Mouse (Mus musculus) MEL (cell line): ENCODE results near the gene Pld1.

Experiments
- CHD2 ChIP-seq: IDR thresholded peaks from 2 replicates; pipeline ENCODE4 v1.6.1; 2011; ENCODE audit warnings: low read length, improper control_type of control experiment
- CTCF ChIP-seq, 3 experiments: IDR thresholded peaks in 2 of 3; conservative IDR thresholded peaks in 1 of 3; 2 replicates each; pipeline ENCODE4 v1.5.1; 2011 to 2012; ENCODE audit warnings: low read length in 3 of 3, low read depth in 2 of 3, mild to moderate bottlenecking in 2 of 3, improper control_type of control experiment in 1 of 3, inconsistent platforms in 1 of 3, mixed read lengths in 1 of 3, moderate library complexity in 1 of 3; ENCODE audit not compliant: control insufficient read depth in 1 of 3, insufficient read depth in 1 of 3, poor library complexity in 1 of 3, severe bottlenecking in 1 of 3
- E2F4 ChIP-seq: IDR thresholded peaks from 2 replicates; pipeline ENCODE4 v1.6.1; 2011; ENCODE audit warnings: low read depth, low read length, improper control_type of control experiment, borderline replicate concordance
- EP300 ChIP-seq, 2 experiments: IDR thresholded peaks; 2 replicates each; pipeline ENCODE4 v1.6.1; 2011; ENCODE audit warnings: improper control_type of control experiment in 2 of 2, low read length in 2 of 2, low read depth in 1 of 2, mild to moderate bottlenecking in 1 of 2
- ETS1 ChIP-seq: IDR thresholded peaks from 2 replicates; pipeline ENCODE4 v1.6.1; 2012; ENCODE audit warnings: low read depth, mild to moderate bottlenecking, inconsistent platforms, low read length, improper control_type of control experiment, moderate library complexity
- MAFK ChIP-seq: IDR thresholded peaks from 2 replicates; pipeline ENCODE4 v1.6.1; 2011; ENCODE audit warnings: low read depth, mild to moderate bottlenecking, low read length, improper control_type of control experiment, borderline replicate concordance
- MAX ChIP-seq: IDR thresholded peaks from 2 replicates; pipeline ENCODE4 v1.6.1; 2011; ENCODE audit warnings: low read length, improper control_type of control experiment
- MYC ChIP-seq: IDR thresholded peaks from 2 replicates; pipeline ENCODE4 v1.6.1; 2011; ENCODE audit warnings: low read depth, mild to moderate bottlenecking, low read length, improper control_type of control experiment, moderate library complexity
- POLR2A ChIP-seq, 2 experiments: IDR thresholded peaks; 2 replicates each; pipeline ENCODE4 v1.6.1; 2011 to 2012; ENCODE audit warnings: low read length in 2 of 2, mild to moderate bottlenecking in 2 of 2, control low read depth in 1 of 2, improper control_type of control experiment in 1 of 2, low read depth in 1 of 2, moderate library complexity in 1 of 2; ENCODE audit not compliant: control insufficient read depth in 1 of 2, insufficient read depth in 1 of 2, poor library complexity in 1 of 2
- RCOR1 ChIP-seq: IDR thresholded peaks from 2 replicates; pipeline ENCODE4 v1.6.1; 2012; ENCODE audit warnings: low read depth, mild to moderate bottlenecking, inconsistent platforms, low read length, improper control_type of control experiment
- SIN3A ChIP-seq: IDR thresholded peaks from 2 replicates; pipeline ENCODE4 v1.6.1; 2012; ENCODE audit warnings: low read length, improper control_type of control experiment, inconsistent platforms
- TBP ChIP-seq: IDR thresholded peaks from 2 replicates; pipeline ENCODE4 v1.8.0; 2011; ENCODE audit warnings: low read depth, low read length, improper control_type of control experiment
- USF1 ChIP-seq: IDR thresholded peaks from 2 replicates; pipeline ENCODE4 v1.6.1; 2014; ENCODE audit warnings: low read depth, mild to moderate bottlenecking, inconsistent platforms, low read length, improper control_type of control experiment, moderate library complexity
- ZMIZ1 ChIP-seq: IDR thresholded peaks from 2 replicates; pipeline ENCODE4 v1.6.1; 2012; ENCODE audit warnings: low read depth, mild to moderate bottlenecking, inconsistent platforms, low read length, improper control_type of control experiment, moderate library complexity

DNA sequence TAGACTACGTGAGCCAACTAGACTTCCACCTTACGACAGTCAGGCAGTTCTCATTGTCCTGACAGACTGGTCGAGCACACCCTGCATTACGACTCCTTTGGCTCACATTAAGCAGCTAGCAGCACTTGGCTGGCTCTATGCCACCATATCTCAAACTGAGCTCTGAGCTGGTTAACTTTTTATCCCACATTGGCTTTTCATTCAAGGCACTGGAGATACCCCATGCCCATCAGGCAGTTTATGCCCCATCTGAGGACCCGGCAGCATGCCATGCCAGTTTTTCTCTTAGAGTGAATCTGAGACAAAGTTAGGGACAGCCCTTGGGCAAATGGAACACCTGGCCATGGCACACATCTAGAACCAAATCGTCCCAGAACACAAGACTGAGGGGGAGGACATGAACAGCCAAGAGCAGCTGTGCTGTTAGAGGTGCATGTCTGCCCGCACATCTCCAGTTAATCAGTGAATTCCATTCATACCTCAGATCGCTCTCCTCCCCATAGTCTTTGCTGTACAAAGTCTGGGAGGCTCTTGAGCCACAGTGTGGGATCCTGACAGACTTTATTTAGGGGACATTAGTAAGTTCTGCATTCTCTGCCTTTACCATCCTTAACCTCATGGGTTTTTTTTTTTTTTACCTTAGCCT is 49.5 kb downstream of the Pld1 start:
- no peak for TF ChIP-seq SIN3A
- TF ChIP-seq ETS1 = no peak
- no peak for TF ChIP-seq CHD2
- no peak for TF ChIP-seq TBP
- TF ChIP-seq CTCF (IDR thresholded peaks at IDR 0.05 in 2 of 3, conservative IDR thresholded peaks at IDR 0.05 in 1 of 3; ENCODE audit: control insufficient read depth in 1 of 3, insufficient read depth in 1 of 3, low read depth in 2 of 3, low read length in 3 of 3, poor library complexity in 1 of 3, severe bottlenecking in 1 of 3) = no peak
- TF ChIP-seq POLR2A (IDR thresholded peaks at IDR 0.05; ENCODE audit: control insufficient read depth in 1 of 2, insufficient read depth in 1 of 2, low read depth in 1 of 2, low read length in 2 of 2, poor library complexity in 1 of 2) = no peak
- no peak for TF ChIP-seq MYC
- TF ChIP-seq EP300 (IDR thresholded peaks at IDR 0.05; ENCODE audit: low read depth in 1 of 2, low read length in 2 of 2) = no peak
- no peak for TF ChIP-seq USF1
- TF ChIP-seq MAFK = no peak
- no peak for TF ChIP-seq MAX
- no peak for TF ChIP-seq ZMIZ1
- no peak for TF ChIP-seq E2F4
- TF ChIP-seq RCOR1 = no peak
